Mouse (Mus musculus) adipocyte (in vitro differentiated cells): ENCODE measurements around the gene Ifit3b.
"Not testable (repeated sequence)": the region's sequence is repeated elsewhere in the genome, so short reads cannot be mapped to it uniquely, and the experiment has no call there.

Experiments used
- DNase-seq: peaks from one replicate; pipeline ENCODE4 v3.0.0-alpha.2; 2016; ENCODE audit warnings: low spot score

Gene Ifit3b

DNA sequence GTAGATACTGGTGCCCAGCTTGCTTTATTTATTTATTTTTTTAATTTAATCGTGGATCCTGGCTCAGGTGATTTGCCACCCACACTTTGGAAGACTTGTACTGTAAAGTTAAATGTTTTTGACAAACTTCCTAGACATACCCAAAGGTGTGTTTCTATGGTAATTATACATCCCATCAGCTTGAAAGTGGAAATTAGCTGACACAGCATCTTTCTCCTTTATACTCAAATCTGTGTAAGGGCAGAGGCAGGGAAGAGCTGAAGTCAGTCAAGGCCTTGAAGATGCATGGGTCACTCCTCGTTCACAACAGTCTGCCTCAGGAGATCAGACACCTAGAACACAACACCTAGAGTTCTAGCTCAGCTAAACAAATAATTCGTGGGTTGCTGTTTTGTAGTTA, 2.3 kb downstream of the Ifit3b start:
- not testable (repeated sequence) for DNase-seq

DNA sequence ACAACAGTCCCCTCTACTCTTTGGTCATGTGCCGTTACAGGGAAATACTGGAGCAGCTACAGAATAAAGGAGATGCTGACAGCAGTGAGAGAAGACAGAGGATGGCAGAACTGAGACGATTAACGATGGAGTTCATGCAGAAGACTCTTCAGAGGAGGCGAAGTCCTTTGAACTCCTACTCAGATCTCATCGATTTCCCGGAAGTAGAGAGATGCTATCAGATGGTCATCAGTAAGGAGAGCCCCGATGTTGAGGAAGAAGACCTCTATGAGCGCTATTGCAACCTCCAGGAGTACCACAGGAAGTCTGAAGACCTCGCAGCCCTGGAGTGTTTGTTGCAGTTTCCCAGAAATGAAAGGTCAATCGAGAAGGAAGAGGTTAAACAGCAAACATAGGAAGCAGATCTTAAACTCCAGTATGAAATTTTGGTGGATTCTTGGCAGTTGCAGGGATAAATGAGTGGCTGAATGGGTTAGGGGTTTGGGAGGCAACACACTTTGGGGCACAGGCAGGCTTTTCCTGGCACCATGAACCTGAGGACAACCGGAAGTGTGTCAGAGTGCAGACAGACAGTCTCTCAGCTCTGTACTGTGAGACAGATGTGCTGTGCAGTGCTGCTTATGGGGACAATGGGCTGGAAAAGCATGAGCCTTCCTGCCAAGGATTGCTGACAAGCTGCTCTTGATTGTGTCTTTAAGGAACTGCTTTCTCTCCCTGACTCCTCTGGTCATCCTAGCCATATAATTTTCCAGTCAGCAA, 4.7 kb downstream of the Ifit3b start:
- not testable (repeated sequence) for DNase-seq

DNA sequence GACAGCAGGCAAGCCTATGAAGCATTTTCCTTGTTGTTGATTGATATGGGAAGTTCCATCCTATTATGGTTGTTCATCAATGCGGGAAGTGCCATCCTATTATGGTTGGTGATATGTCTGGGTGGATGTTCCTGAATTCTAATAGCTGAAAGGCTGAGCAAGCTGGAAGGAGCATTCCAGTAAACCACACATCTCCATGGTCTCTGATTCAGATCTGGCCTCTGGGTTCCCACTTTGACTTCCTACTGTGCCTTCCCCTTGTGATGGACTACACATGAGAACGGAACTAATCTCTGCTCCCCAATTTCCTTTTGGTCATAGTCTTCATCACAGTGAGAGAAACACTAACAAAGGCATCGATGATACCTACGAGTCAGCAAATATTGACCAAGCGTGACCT, 13.1 kb downstream of the Ifit3b start:
- DNase-seq, result no peak

DNA sequence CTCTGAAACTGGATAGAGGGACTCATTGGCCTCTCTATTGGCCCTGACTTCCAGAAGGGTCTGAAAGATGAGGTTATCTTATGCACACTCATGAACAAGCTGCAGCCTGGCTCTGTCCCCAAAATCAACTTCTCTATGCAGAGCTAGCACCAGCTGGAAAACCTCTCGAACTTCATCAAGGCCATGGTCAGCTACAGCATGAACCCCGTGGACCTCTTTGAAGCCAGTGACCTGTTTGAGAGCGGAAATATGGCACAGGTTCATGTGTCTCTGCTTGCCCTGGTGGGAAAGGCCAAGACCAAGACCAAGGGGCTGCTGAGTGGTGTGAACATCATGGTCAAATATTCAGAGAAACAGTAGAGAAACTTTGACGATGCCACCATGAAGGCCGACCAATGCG, 16.0 kb downstream of the Ifit3b start:
- no peak for DNase-seq

DNA sequence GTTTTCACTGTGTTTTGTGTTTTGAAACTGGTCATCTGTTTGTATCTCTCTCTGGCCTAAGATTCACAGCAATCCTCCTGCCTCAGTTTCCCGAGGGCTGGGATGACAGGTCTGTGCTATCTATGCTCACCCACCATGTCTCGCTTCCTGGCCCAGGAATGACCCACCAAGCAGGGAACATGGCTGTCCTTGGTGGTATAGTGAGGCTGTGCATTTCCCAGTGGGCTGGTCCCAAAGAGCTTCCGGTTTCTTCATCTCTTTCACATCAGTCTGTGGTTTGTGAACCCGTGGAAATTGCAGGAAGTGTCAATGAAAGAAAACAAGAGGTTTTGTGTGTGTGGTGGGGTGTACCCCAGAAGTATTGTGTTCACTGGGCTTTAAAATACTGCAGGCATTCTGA, 16.9 kb downstream of the Ifit3b start:
- no peak for DNase-seq

DNA sequence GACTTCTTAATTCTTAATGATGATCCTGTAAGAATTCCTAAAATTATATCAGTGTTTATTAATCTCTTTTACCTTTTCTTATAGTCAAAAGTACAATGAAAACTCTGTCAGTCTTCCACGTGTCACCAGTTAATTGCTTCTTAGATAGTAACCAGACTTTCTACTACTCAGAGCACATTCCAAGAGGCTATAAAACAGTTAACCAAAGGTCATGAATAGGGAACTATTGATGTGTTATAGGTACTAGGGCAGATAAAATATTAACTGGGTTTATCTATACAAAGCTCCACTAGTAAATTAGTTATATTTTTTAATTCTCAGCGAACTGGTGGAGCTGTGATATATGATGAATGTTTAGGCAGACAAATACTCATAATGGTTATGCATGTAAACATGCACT, 19.7 kb downstream of the Ifit3b start:
- no peak for DNase-seq

DNA sequence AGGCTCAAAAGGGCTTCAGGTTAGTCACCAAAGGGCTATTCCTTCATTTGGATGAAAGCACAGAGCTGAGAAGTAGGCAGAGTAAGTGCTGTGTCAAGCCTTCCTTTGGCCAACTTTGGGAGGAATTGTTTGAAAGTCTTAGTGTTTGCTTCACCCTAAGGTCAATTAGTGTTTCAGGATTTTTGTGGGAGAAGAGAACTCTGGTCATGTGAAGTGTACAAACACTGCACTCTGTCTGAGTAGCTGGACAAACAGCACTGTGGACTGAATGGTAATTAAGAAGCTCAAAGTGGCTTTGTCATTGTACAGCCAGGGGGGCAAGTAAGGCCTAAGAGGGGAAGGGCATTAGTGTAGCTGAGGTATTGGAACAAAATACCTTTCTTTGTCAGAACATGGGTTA, 23.7 kb downstream of the Ifit3b start:
- no peak for DNase-seq

DNA sequence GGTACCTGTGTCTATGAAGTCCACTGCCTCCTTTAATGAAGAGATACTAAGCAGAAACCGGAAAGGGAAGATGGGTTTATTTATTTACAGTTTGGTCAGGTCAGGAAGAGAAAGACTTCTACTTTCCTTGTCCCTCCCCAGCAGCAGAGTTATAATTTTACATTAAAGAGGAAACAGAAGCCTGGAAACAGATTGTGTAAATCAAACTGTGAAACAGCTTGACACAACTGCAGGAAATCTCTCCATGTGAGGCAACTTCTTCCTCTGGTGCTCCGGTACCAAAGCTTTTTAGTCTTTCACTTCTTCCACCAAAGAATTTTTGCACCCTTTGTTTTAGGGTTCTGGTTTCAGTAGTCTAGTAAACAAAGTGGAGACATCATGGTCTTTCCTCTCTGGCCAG, 25.7 kb downstream of the Ifit3b start:
- no peak for DNase-seq

DNA sequence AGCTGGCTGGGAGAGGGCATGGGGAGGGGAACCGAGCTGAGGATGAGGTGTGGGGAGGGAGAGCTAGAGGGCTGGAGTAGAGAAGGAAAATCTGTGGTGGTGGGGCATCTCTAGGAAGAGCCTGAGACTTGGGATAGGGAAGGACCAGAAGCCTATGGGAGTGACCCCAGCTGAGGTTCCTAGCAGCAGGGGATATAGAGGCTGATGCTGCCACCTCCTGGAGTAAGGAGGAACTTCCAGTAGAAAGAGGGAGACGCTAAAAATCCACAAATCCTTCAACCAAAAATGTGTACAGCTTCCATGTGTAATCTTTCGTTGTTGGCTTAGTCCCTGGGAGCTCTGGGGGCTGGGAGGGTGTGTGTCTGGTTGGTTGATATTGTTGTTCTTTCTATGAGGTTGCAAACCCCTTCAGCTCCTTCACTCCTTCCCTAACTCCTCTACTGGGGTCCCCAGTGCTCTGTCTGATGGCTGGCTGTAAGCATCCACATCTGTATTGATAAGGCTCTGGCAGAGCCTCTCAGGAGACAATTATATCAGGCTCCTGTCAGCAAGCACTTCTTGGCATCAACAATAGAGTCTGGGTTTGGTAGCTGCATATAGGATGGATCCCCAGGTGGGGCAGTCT, 29.3 kb downstream of the Ifit3b start:
- peak; percentile 83 for DNase-seq

DNA sequence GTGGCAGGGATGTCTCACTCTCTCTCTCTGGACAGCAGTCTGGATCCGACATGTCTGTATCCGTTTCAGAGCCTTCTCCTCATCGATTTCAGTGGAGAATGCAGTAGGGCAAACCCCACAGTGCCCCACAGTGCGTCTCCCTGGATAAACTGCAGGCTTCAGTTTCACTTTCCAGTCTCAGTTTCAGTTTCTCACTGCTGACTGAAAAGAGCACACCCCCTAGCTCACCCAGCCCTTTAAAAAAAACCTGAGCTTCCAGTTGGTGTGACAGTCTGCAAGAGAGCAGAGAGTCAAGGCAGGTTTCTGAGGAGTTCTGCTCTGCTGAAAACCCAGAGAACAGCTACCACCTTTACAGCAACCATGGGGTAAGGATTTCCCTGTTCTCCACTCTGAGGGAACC, 32.9 kb downstream of the Ifit3b start, which contains the start of the genes Ifit1bl2 and Ifit1:
Gene Ifit1bl2 (minus strand): TSS at position 121 of the 400 bp plus-strand sequence.
Gene Ifit1 (plus strand): TSS at position 249 of the 400 bp plus-strand sequence.
- DNase-seq, result peak; percentile 64

DNA sequence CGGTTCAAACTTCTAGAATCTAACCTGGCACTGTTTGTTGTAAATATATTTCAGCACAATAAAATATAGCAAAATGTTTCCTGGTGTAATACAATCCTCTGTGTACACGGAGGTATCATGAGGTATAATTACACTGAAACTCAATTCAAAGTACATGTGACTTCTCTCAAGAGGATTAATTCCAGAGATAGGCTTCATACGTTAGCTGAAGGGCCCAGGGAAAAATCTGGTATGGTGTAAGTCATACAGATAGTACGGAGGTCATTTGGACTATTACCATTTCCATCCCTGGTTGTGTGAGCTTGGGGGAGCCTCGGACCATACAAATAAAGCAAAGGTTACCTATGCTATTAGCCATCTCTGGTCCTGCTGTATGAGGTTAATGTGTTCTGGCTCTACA, 34.8 kb downstream of the Ifit3b start:
- no peak for DNase-seq

DNA sequence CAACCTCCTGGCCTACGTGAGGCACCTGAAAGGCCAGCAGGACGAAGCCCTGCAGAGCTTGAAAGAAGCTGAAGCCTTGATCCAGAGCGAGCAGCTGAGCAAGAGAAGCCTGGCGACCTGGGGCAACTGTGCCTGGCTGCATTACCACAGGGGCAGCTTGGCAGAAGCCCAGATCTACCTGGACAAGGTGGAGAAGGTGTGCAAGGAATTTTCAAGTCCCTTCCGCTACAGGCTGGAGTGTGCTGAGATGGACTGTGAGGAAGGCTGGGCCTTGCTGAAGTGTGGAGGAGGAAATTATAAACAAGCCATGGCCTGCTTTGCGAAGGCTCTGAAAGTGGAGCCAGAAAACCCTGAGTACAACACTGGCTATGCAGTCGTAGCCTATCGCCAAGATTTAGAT, 39.9 kb downstream of the Ifit3b start:
- DNase-seq, result not testable (repeated sequence)

DNA sequence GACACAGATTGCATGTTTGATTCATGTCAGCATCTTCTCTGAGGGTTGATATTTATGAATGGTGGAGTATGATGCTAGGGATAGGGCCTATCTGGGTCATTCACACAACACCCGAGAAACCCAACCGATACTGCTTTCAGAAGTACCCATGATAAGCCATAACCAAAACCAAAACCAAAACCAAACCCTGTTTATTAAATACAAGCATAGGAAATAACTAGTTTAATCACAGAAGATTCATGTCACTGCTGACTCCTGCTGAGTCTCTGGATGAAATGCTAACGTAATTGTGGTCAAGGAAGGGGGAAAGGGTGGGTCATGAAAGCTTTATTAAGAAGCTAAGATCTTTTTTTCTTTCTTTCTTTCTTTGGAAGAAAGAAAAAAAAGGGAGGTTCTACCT, 42.5 kb downstream of the Ifit3b start:
- DNase-seq, result no peak

DNA sequence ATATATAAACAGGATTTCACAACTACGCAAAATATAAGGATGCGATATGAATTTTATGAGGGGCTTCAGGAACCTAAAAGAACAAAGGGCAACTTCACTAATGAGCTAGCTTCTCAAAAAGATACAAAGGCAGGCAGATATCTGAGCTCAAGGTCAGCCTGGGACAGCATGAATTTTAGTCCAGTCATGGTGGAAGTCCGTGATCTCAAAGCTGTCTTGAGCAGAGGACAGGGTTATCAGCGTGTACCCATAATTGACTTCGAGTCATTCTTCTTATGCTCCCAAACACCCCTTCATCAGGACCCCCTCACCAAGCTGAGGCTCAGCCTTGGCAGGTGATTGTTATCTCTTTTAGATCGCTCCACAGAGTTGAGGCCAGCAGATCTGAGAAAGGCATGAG, 43.2 kb downstream of the Ifit3b start:
- no peak for DNase-seq

DNA sequence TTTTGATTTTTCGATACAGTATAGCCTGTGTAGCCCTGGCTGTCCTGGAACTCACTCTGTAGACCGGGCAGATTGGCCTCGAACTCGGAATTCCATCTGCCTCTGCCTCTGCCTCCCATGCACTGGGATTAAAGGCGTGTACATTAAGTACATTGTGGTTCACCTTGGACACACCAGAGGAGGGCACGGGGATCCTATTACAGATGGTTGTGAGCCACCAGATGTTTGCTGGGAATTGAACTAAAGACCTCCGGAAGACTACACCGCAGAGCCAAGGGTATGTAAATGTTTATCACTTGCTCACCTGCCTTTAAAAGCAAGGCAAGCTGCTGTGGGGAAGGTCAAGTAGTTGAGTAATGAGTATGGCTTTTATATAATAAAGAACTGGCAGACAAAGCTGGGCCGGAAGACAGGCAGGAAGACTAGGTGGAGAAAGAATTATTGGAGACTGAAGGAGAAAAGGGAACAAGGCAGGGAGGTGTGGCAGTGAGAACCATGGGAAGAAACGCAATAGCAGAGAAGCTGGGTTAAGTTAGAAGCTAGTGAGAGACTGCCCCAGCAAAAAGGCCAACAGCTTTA, 47.5 kb downstream of the Ifit3b start:
- no peak for DNase-seq

DNA sequence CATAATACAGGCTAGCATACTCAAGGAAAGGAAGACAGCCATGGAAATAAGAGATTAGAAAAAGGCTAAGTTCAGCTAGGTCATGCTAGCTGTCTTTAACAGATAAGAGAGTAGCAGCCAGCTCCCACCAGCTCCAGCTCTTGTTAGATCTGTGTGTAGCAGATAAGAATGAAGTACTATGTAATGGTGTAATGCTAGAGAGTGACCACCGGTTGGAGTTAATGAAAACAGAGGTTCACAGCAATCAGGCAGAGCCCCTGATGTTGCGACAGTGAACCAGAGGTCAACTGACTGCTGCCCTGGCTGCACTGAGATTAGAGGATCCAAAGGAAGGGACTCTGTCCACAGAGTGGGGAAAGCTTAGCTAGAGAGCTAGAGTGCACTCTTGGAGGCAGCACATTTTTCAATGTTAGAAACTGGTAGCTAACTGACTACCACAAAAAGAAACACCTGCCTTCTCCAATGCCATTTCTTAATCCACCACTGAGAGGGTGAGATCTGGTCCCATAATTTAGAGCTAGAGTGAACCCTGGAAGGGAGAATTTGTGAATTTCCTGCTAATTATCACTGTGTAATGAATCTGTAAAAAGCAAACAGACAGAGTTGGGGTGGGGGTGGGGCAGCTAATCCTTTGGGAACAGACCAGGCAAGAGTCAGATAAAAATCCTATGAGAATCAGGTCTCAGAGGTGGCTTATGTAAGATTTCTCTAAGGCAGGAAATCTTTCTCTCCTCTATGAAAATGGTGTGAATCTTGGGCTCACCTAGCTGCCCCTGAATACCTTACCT, 48.9 kb downstream of the Ifit3b start:
- DNase-seq, result no peak

DNA sequence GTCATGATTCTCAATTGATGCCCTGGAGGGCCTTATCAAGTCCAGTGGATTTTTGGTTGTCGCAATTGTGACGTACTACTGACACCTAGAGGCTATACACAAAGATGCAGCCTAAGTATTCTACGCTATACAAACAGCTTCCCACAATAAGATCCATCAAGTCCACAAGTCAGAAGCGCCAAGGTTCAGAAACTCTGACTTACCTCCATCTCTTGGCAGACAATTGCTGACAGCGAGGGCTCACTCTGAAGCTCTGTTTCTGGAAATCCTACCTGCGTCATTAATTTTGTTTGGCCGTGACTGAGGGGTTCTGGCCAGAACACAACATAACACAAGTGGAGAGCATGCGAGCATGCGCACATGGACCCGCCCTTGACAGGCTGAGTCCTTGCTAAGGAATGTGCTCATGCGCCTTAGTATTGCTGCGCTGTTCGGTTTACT, 54.3 kb downstream of the Ifit3b start:
- DNase-seq, result peak; percentile 77

DNA sequence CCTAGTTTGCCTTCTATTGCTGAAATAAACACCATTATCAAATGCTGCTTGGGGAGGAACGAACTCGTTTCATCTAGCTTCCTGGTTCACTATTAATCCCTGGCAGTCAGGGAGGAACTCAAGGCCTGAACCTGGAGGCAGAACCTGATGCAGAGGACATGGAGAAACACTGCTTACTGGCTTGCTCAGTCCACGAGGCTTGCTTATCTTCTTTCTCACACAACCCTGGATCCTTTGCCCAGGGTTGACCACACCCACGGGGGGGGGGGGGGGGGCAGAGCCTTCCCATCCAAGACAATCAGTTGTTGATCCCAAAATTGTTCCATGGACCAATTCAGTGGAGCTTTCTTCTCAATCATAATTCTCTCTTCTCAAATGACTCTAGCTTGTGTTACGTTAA, 55.0 kb downstream of the Ifit3b start:
- DNase-seq, result no peak
